ENCODE assay signal across 10 mouse cellular contexts in genomic region chr19:24017427-24017826, GRCm38 (mm10). TPM values are rescaled to one million over a fixed set of nuclear protein-coding genes. Genes with fewer than 3 reads are reported as not detected.
DNase-seq lines count a peak whose midpoint lies in the region; ATAC-seq and TF ChIP-seq lines count a peak whose summit lies in the region.
"Had no signal": no experiment of that assay in that cellular context is flagged by ENCODE, and none has a peak within 500 bp of the region (broad histone marks: within the 10 kb centered on the region; RNA-seq: fewer than 3 reads in every experiment).

No protein-coding gene starts in this region.

- no peak overlapping the region for H3K4me2 ChIP-seq in embryonic facial prominence, embryonic 11.5 days (ENCODE audit: low read depth, low read length)
- no peak overlapping the region for H3K4me2 ChIP-seq in hindbrain, embryonic 16.5 days (ENCODE audit: low read length)

- H3K27me3 ChIP-seq in embryonic facial prominence, embryonic 11.5 days (ENCODE audit: control insufficient read depth, insufficient read depth, low read length): no peaks in the 10 kb centered on the region
- no peaks in the 10 kb centered on the region for H3K27me3 ChIP-seq in hindbrain, embryonic 16.5 days (replicated peaks; ENCODE audit: control insufficient read depth, insufficient read depth, low read length)
- H3K27me3 ChIP-seq: CH12.LX had no signal

- no peak for ATAC-seq in embryonic facial prominence, embryonic 11.5 days (replicated peaks; ENCODE audit: insufficient number of reproducible peaks, low FRiP score, low TSS enrichment, low read depth)
- no peak for ATAC-seq in hindbrain, embryonic 16.5 days
- ATAC-seq in inflammation-experienced regulatory T-cells, adult 6 months: no peak

- H3K36me3 ChIP-seq in embryonic facial prominence, embryonic 11.5 days (replicated peaks; ENCODE audit: control insufficient read depth, insufficient read depth, low read depth, low read length): no peaks in the 10 kb centered on the region
- H3K36me3 ChIP-seq in hindbrain, embryonic 16.5 days (ENCODE audit: control insufficient read depth, insufficient read depth, low read length): 0 out of 2 replicates have a peak, but pooled peaks cover 2% of the 10 kb centered on the region

- no peak overlapping the region for H3K4me3 ChIP-seq in gastrocnemius, adult 2 months
- H3K4me3 ChIP-seq in embryonic facial prominence, embryonic 11.5 days (ENCODE audit: low read depth, low read length): no peak overlapping the region
- H3K4me3 ChIP-seq in hindbrain, embryonic 16.5 days (ENCODE audit: low read length): no peak overlapping the region
- H3K4me3 ChIP-seq: erythroblast, embryonic 14.5 days had no signal

- intact Hi-C loops in gastrocnemius, adult 2 months (cut with DNase I): no loop called here

- peak; percentile 63 for DNase-seq in gastrocnemius, adult 2 months
- no peak for DNase-seq in gastrocnemius, postnatal 4 days (ENCODE audit: low spot score in 2 of 2)
- DNase-seq in embryonic facial prominence, embryonic 11.5 days (ENCODE audit: low spot score): peak; percentile 56
- peak; percentile 76 for DNase-seq in lung, postnatal 14 days
- no peak for DNase-seq in T-cell, adult 2 months (ENCODE audit: low spot score)
- DNase-seq in left cerebral cortex, adult 18-20 months (ENCODE audit: low spot score in 2 of 2): no peak

- TF ChIP-seq CTCF in gastrocnemius, adult 2 months (IDR thresholded peaks at IDR 0.05): no peak

- WGBS in embryonic facial prominence, embryonic 11.5 days: 4% methylated on average over 1 of the region's 1 CpGs
- 30% methylated on average over 1 of the region's 1 CpGs for WGBS in hindbrain, embryonic 16.5 days

- no peak overlapping the region for H3K9ac ChIP-seq in embryonic facial prominence, embryonic 11.5 days (replicated peaks; ENCODE audit: low read length)
- no peak overlapping the region for H3K9ac ChIP-seq in hindbrain, embryonic 16.5 days (ENCODE audit: low read depth, low read length)

- no peaks in the 10 kb centered on the region for H3K9me3 ChIP-seq in embryonic facial prominence, embryonic 11.5 days (replicated peaks; ENCODE audit: control insufficient read depth, low read length)
- H3K9me3 ChIP-seq in hindbrain, embryonic 16.5 days (ENCODE audit: control insufficient read depth, low read length): peaks cover 2% of the 10 kb centered on the region; the same call in 1 of the 2 replicates

- no peaks in the 10 kb centered on the region; the same call in 1 of the 2 replicates for H3K4me1 ChIP-seq in embryonic facial prominence, embryonic 11.5 days (ENCODE audit: control insufficient read depth, insufficient read depth, low read length)
- peaks cover 13% of the 10 kb centered on the region for H3K4me1 ChIP-seq in hindbrain, embryonic 16.5 days (ENCODE audit: control insufficient read depth, insufficient read depth, low read depth, low read length)

- H3K27ac ChIP-seq in gastrocnemius, adult 2 months: peak overlapping the region; percentile 86
- H3K27ac ChIP-seq in embryonic facial prominence, embryonic 11.5 days (replicated peaks; ENCODE audit: low read depth, low read length): 0 out of 2 replicates have a peak overlapping the region, but pooled peaks have one; percentile 48
- peak overlapping the region; percentile 16; the same call in 1 of the 2 replicates for H3K27ac ChIP-seq in hindbrain, embryonic 16.5 days (ENCODE audit: low read depth, low read length)

RNA-seq across cellular contexts. Expression of gene Fam189a2, which starts 13.4 kb away (rescaled TPM):
- total RNA-seq in gastrocnemius, adult 2 months (2021): 10 to 100 TPM; 17.5 to 24.8 TPM
- 10 to 100 TPM; 47.0 to 50.3 TPM for total RNA-seq in gastrocnemius, postnatal 4 days (2021)
- 0.53 and 1.6 TPM in 2 replicates for polyA plus RNA-seq in embryonic facial prominence, embryonic 11.5 days (2014; fragmentation: Nextera tagmentation; extraction: Ambion mirVana)
- 1.4 and 2.7 TPM in 2 replicates for polyA plus RNA-seq in hindbrain, embryonic 16.5 days (2015; fragmentation: Nextera tagmentation; extraction: Ambion mirVana)
- polyA plus RNA-seq in inflammation-experienced regulatory T-cells, adult 6 months (2017; shearing (Covaris generic)): not detected
- 1 to 10 TPM; 9.1 to 9.6 TPM for total RNA-seq in left cerebral cortex, adult 18-20 months (2021)
- total RNA-seq: CH12.LX had no signal
- polyA plus RNA-seq: erythroblast, embryonic 14.5 days had no signal

Comparison
In these comparisons a context has a peak if more than half of its experiments do, and no peak if none do; other contexts are left out.
1. DNase-seq: peak in gastrocnemius, adult 2 months (single experiment), embryonic facial prominence, embryonic 11.5 days (single experiment) and lung, postnatal 14 days (single experiment); none in gastrocnemius, postnatal 4 days (0 of 2), T-cell, adult 2 months (single experiment) and left cerebral cortex, adult 18-20 months (0 of 2).
2. H3K27ac ChIP-seq: peak in every context shown above with its lines; median percentile 86 in gastrocnemius, adult 2 months; 48 in embryonic facial prominence, embryonic 11.5 days; 16 in hindbrain, embryonic 16.5 days.